Comparison of ENCODE assay signal across 9 mouse cellular contexts in the genomic region with DNA sequence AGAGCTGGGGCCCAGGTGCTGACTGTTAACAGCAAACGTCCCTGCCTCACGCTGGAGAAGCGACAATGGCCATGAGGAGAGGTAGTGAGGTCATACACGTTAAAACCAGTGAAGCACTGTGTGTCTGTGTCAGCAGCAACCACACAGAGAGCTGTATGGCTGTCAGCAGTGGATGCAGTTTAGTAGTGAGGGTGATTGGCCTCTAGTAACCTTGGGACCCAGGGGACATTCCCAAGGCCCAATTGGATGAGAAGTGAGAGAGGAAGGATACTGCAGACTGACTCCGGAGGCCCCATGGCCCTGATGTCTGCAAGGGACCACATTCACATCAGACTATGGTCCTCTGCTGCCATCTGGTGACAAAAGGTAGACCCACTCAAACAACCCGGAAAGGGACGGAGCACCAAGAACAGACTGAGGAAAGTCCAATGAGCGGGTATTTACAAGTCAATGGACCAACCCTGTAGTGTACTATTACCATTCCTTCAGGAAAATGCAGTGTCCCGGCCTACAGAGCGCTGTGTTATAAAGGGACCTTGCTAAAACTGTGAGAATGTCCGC. TPM values are rescaled to one million over a fixed set of nuclear protein-coding genes. Genes with fewer than 3 reads are reported as not detected.
DNase-seq lines count a peak whose midpoint lies in the region; ATAC-seq and TF ChIP-seq lines count a peak whose summit lies in the region.
"Had no signal": no experiment of that assay in that cellular context is flagged by ENCODE, and none has a peak within 500 bp of the region (broad histone marks: within the 10 kb centered on the region; RNA-seq: fewer than 3 reads in every experiment).

No protein-coding gene starts in this region.

- TF ChIP-seq CTCF in testis, adult 2 months (IDR thresholded peaks at IDR 0.05; ENCODE audit: control insufficient read depth, insufficient read depth, insufficient replicate concordance, low read depth, low read length): peak; percentile 6; the same call in 1 of the 2 replicates

- no peak for DNase-seq in testis, postnatal 10 days (ENCODE audit: low spot score)
- DNase-seq in c-Kit-positive CD71-positive TER-119-positive erythroid progenitor cells, embryonic 14.5 days (ENCODE audit: low spot score): peak; percentile 13
- peak; percentile 65 for DNase-seq in layer of hippocampus, adult 11-12 months (ENCODE audit: low spot score)
- DNase-seq in lung, postnatal 36 days: peak; percentile 47
- peak; percentile 56 for DNase-seq in right cerebral cortex, postnatal 4 days

- no peaks in the 10 kb centered on the region for H3K4me1 ChIP-seq in testis, adult 2 months (ENCODE audit: control insufficient read depth, insufficient read depth, low read length)
- H3K4me1 ChIP-seq: megakaryocyte, embryonic 14.5 days had no signal

- H3K27me3 ChIP-seq in testis, adult 2 months (ENCODE audit: control insufficient read depth, insufficient read depth, low read length): no peaks in the 10 kb centered on the region
- H3K27me3 ChIP-seq: megakaryocyte, embryonic 14.5 days had no signal

- H3K36me3 ChIP-seq in testis, adult 2 months (ENCODE audit: control insufficient read depth, insufficient read depth, low read length): no peaks in the 10 kb centered on the region; the same call in 1 of the 2 replicates

- no peak overlapping the region for H3K27ac ChIP-seq in testis, adult 2 months (ENCODE audit: control insufficient read depth, insufficient read depth, low read depth, low read length)

- ATAC-seq in hematopoietic stem cell, adult 5-6 weeks (replicated peaks in 1 of 2; ENCODE audit: insufficient read depth in 1 of 2, low FRiP score in 2 of 2, low TSS enrichment in 1 of 2, low read depth in 1 of 2, poor library complexity in 2 of 2, severe bottlenecking in 2 of 2): peak; percentile 46 to 58; a peak in 3 of 4 replicates
- ATAC-seq in monocyte, adult 5-6 weeks (replicated peaks; ENCODE audit: insufficient number of reproducible peaks, low FRiP score, low TSS enrichment, poor library complexity, severe bottlenecking): no peak

- no peak overlapping the region for H3K4me3 ChIP-seq in testis, adult 2 months (ENCODE audit: control insufficient read depth, low read depth, low read length)
- H3K4me3 ChIP-seq: megakaryocyte, embryonic 14.5 days had no signal

- TF ChIP-seq POLR2A in testis, adult 2 months (IDR thresholded peaks at IDR 0.05; ENCODE audit: control insufficient read depth, low read depth, low read length): no peak

RNA-seq across cellular contexts. Expression of a gene that starts 47.1 kb away (rescaled TPM):
- polyA plus RNA-seq in testis, adult 2 months (2012; rRNA removed): 138 and 141 TPM in 2 replicates
- 31.7 and 51.9 TPM in 2 replicates for total RNA-seq in hematopoietic stem cell, adult 5-6 weeks (2017)
- total RNA-seq in monocyte, adult 5-6 weeks (2017): 48.5 to 69.7 TPM (median 51.8 TPM) in 3 replicates
